Mouse (Mus musculus): ENCODE results near the gene Slc38a7. TPM values are rescaled to one million over a fixed set of nuclear protein-coding genes. Genes with fewer than 3 reads are reported as not detected.
"Not testable (repeated sequence)": the region's sequence is repeated elsewhere in the genome, so short reads cannot be mapped to it uniquely, and the experiment has no call there.

The Slc38a7 gene
- polyA plus RNA-seq, 1 experiment from 2014 or later, result 17.3 TPM

GRCm38 (mm10) chr8:95799117-95799516 is 54.2 kb downstream of the Slc38a7 start:
- no peaks in the 10 kb centered on the region for H3K9me3 ChIP-seq
- H3K4me1 ChIP-seq (replicated peaks), result no peaks in the 10 kb centered on the region
- no peak overlapping the region for H3K4me3 ChIP-seq
- no peak overlapping the region for H3K27ac ChIP-seq
- no peaks in the 10 kb centered on the region for H3K27me3 ChIP-seq (ENCODE audit: insufficient read depth, poor library complexity, severe bottlenecking)
- DNase-seq (ENCODE audit: low spot score), result no peak
- WGBS, result 98% methylated on average over 6 of the region's 6 CpGs
- peaks cover 82% of the 10 kb centered on the region for H3K36me3 ChIP-seq

GRCm38 (mm10) chr8:95795333-95796061 is 57.8 kb downstream of the Slc38a7 start:
- not testable (repeated sequence) for H3K4me1 ChIP-seq (replicated peaks); H3K4me3 ChIP-seq; H3K9me3 ChIP-seq; H3K27me3 ChIP-seq (ENCODE audit: insufficient read depth, poor library complexity, severe bottlenecking); DNase-seq (ENCODE audit: low spot score); H3K27ac ChIP-seq
- H3K36me3 ChIP-seq, result peaks cover 83% of the 10 kb centered on the region
- 92% methylated on average over 5 of the region's 5 CpGs for WGBS

Other genes with a start within 250 kb of the Slc38a7 start
- gene Gins3, start 220.1 kb downstream of the Slc38a7 start, polyA plus RNA-seq (2016; fragmentation: Nextera tagmentation; extraction: Ambion mirVana), result 28.0 and 28.9 TPM in 2 replicates
- gene Ndrg4, start 176.6 kb downstream of the Slc38a7 start, polyA plus RNA-seq (2016; fragmentation: Nextera tagmentation; extraction: Ambion mirVana), result 27.5 and 51.8 TPM in 2 replicates
- 20.3 and 23.4 TPM in 2 replicates for gene Setd6, start 137.7 kb downstream of the Slc38a7 start, polyA plus RNA-seq (2016; fragmentation: Nextera tagmentation; extraction: Ambion mirVana)
- 77.3 and 97.3 TPM in 2 replicates for gene Cnot1, start 46.1 kb downstream of the Slc38a7 start, polyA plus RNA-seq (2016; fragmentation: Nextera tagmentation; extraction: Ambion mirVana)
- 387 and 390 TPM in 2 replicates for gene Sap18b, start 28.2 kb downstream of the Slc38a7 start, polyA plus RNA-seq (2016; fragmentation: Nextera tagmentation; extraction: Ambion mirVana)
- gene Got2, start 35.0 kb upstream of the Slc38a7 start, polyA plus RNA-seq (2016; fragmentation: Nextera tagmentation; extraction: Ambion mirVana), result 181 and 228 TPM in 2 replicates